Mouse (Mus musculus): ENCODE measurements around the gene Sh2b2.

Gene Sh2b2

DNA sequence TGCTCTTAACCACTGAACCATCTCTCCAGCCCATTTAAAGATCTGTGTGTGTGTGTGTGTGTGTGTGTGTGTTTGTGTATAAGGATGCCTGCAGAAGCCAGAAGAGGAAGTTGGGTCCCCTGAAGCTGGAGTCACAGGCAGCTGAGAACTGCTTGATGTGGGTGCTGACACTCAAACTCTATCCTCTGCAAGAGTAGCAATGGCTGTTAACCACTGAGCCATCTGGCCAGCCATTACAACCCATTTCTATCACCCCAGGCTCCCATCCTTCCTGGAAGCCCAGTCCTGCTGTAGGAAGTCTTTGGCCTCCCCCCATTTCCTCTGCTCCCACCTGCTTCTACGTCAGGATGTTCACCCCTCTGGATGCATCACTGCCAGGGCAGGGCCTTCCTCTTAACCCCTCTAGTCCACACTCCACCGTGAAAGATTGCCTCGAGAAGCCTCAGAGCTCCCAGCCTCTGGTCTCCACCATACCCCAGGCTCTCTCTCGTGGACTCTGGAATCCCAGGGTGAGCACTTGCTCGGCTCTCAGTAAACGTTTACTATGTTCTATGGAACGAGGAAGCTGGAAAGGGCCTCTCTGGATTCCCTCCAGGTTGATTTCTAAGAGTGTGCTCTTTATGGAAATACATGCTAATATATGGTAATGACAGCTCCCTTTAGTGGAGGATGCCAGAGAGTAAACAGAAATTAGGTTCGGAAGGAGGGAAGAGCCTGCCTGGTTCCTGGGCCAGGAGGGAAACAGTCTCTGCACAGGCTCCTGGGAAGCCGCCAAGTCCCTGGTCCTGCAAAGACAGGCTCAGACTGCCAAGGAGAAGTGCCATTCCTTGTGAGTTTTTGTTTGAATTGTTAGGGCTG lies 72.5 kb downstream of the Sh2b2 start:
- DNase-seq = peak; percentile 53

DNA sequence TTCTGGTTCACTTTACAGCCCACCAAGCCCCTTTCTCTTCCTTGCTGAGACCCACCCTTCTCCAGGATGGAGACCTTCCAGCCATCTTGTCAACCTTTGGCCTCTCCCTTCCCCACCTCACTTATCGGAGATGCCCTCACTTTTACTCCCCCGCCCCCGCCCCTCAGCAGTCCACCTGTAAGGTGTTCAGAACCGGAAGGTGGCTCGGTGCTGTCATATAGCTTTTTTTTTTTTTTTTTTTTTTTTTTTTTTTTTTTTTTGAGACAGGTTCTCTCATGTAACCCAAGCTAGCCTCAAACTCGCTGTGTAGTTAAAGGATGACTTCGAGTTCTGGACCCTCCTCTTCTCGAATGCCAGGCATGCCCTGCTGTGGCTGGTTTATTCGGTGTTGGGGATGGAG lies 73.4 kb downstream of the Sh2b2 start:
- DNase-seq = no peak

DNA sequence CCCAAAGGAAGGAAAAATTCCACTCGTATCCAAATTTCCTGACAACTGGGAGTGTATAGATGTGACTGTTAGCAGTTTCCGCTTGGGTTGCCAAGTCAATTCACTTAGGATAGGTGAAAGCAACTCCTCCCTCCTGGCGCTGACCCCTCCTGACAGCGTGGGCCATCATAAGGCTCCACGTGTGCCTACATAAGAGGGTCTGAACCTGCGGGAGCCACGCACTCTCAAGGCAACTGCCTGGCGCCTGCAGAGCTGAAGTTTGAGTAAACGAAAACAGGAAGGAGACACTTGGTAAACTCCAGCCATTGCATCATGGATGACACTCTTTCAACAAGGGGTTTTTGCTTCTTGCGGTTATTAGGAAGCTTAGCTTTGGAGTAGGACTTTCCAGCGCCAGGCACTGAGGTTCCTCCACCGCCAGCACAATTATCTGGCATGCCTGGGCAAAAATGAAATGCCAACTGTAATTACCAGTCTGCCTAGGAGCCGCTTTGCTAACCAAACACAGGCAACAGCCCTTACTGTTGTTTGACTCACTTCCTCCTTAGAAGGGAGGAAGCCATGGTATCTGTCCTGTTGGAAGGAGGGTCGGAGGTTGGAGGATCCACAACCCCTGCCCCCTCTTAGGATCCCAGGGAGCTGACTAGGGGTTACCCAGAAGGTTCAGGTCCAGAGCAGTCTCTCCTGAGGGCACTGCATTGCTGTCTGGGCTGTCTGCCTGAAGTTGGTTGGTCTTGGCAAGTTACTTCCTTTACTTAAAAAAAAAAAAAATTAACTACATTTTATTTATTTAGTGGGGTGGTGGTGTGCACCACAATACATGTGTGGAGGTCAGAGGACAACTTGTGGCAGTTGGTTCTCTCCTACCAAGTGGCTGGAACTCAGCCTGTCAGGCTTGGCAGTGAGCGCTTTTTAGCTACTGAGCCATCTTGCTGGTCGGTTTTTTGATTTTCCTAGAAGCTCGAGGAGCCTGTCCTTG lies 74.7 kb downstream of the Sh2b2 start:
- DNase-seq = no peak

DNA sequence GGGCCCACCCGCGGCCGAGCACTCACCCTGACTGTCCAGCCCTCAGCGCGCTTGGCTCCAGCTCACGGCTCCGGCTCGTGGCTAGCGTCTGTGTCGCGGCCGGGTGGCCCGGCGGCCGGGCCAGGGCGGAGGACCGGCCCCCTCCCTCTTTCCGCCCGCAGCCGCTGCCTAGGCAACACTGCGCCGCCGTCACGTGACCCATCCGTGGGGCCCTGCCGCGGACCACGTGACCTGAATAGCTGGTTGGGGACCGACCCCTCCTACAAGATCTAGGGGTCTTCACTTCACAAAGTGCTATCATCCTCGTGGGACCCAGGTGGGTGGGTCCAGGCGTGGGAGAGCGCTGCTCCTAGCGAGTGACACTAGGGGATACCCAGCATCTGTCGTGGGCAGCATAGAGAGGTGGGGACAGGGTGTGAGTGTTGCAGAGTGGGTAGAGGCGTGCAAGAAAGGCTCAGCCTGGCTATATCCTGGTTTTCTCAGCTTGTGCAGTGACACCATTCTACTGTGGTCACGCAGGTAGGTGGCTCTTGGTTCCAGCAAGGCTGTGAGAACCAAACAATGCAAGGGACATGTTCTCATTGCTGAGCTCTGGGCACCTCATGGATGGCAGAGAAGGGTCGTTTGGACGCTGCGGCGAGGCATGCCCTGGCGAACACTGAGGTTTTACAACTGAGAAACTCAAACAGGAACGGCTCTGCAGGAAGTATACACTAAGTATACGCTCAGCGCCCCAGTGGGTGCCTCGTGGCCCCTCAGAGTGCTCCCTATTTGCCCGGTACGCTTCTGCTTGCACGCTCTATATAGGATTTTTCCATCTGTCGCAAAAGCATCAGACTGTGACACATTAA lies 75.6 kb downstream of the Sh2b2 start, which contains the start of gene Orai2:
TSS of gene Orai2 (minus strand) at position 202 of the 851 bp plus-strand sequence.
- DNase-seq = peak; percentile 85

DNA sequence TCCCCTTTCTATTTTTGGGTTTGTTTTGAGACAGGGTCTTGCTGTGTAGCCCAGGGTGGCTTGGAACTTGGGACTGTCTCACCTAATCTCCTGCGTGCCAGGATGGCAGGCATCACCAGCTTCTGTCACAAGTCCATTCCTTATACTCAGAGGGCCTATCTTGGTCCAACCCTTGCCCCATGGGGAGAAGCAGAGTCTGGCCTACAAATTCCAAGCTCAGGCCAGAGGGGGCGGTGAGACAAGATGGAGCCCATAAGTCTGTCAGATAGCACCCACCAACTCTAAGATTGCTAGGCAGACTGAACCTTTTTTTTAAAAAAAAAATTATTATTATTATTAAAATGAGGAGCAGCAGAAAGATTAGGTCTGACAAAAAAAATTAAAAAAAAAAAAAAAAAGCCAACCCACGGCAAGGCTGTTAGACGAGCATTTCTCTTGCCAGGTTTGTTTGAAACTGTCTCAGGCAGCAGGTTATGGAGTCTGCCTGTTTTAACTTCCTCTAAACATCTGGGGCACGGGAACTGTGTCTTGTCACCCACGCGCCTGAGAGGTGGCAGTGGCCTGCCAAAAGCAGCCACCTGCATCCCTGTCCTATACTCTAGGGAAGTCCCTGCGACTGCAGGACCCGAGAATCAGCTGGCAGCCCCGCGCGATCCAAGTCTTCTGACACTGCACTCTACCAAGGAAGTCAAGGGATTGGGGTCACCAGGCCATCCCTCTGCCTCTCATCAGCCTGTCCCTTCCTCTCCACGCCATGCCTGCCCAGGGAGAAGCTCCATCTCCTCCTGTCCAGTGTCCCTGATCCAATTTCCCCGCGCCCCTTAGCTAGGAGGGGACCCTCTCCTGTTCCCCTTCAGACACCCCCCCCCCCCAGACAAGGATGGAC lies 76.5 kb downstream of the Sh2b2 start:
- DNase-seq = peak; percentile 60

Measured in cerebellum, adult 11-12 months (tissue).